Mouse (Mus musculus) neural tube, embryonic 13.5 days (tissue): ENCODE results near the gene Ywhae. TPM values are rescaled to one million over a fixed set of nuclear protein-coding genes. Genes with fewer than 3 reads are reported as not detected.
"Not testable (repeated sequence)": the region's sequence is repeated elsewhere in the genome, so short reads cannot be mapped to it uniquely, and the experiment has no call there.

Experiments
- ATAC-seq: fragments of 200-750 bp; cut with Nextera tagmentation; 2 replicates; pipeline ENCODE4 v1.8.0; 2017; ENCODE audit warnings: low read depth, mild to moderate bottlenecking, moderate TSS enrichment, moderate library complexity
- H3K27ac ChIP-seq: fragments of 300-500 bp; sonication (generic); replicated peaks from 2 replicates; pipeline ENCODE4 v1.5.1; 2015; ENCODE audit warnings: moderate library complexity, mild to moderate bottlenecking, inconsistent platforms
- H3K27me3 ChIP-seq: fragments of 300-500 bp; sonication (generic); 2 replicates; pipeline ENCODE4 v1.6.1; 2015; ENCODE audit warnings: mild to moderate bottlenecking, inconsistent platforms
- H3K36me3 ChIP-seq: fragments of 300-500 bp; sonication (generic); 2 replicates; pipeline ENCODE4 v1.6.1; 2015; ENCODE audit warnings: mild to moderate bottlenecking, inconsistent platforms
- H3K4me1 ChIP-seq: fragments of 300-500 bp; sonication (generic); replicated peaks from 2 replicates; pipeline ENCODE4 v1.6.1; 2015; ENCODE audit warnings: inconsistent platforms
- H3K4me2 ChIP-seq: fragments of 300-500 bp; sonication (generic); 2 replicates; pipeline ENCODE4 v1.6.1; 2015; ENCODE audit warnings: inconsistent platforms, mild to moderate bottlenecking, moderate library complexity
- H3K4me3 ChIP-seq: fragments of 300-500 bp; sonication (generic); 2 replicates; pipeline ENCODE4 v1.5.1; 2015; ENCODE audit warnings: mild to moderate bottlenecking, inconsistent platforms
- H3K9ac ChIP-seq: fragments of 300-500 bp; sonication (generic); 2 replicates; pipeline ENCODE4 v1.6.1; 2015; ENCODE audit warnings: moderate library complexity, mild to moderate bottlenecking, inconsistent platforms
- H3K9me3 ChIP-seq: fragments of 300-500 bp; sonication (generic); 2 replicates; pipeline ENCODE4 v1.6.1; 2016; ENCODE audit warnings: inconsistent platforms
- WGBS: fragments of 180-500 bp; shearing (Covaris S2); methylation state at CpG from one replicate; pipeline ENCODE4 v1.1.7; 2015; 5-methylcytosine and 5-hydroxymethylcytosine counted together
- polyA plus RNA-seq: library from polyadenylated mRNA; unstranded; fragments of >200 nt; fragmentation: Nextera tagmentation; extraction: Ambion mirVana; gene quantifications from 2 replicates; pipeline ENCODE4 v1.2.1, GENCODE M21; 2015

The Ywhae gene
- 1,498 and 1,540 TPM in 2 replicates for polyA plus RNA-seq

- WGBS, result under 1% methylated on average over 76 of the region's 76 CpGs
- Histone ChIP-seq H3K27me3 (no peaks in the 10 kb centered on the region), H3K27ac (peak within 1 kb of the TSS; percentile 100), H3K4me1 (peaks cover 46% of the 10 kb centered on the region), H3K4me2 (peak within 1 kb of the TSS; percentile 83), H3K9ac (peak within 1 kb of the TSS; percentile 97), H3K4me3 (peak within 1 kb of the TSS; percentile 75), H3K36me3 (no peaks in the 10 kb centered on the region), H3K9me3 (no peaks in the 10 kb centered on the region)
- peak; percentile 94 for ATAC-seq
Measured at GRCm38 (mm10) chr11:75732434-75733226, at the start of gene Ywhae. Ywhae (plus strand) TSS chr11:75732869.

- WGBS, result 86% methylated on average over 5 of the region's 5 CpGs
- no peak overlapping the region for H3K9ac ChIP-seq
- no peak overlapping the region for H3K27ac ChIP-seq
- ATAC-seq, result no peak
- no peak overlapping the region for H3K4me2 ChIP-seq
- peaks cover 48% of the 10 kb centered on the region for H3K4me1 ChIP-seq
- H3K27me3 ChIP-seq, result no peaks in the 10 kb centered on the region
- H3K9me3 ChIP-seq, result no peaks in the 10 kb centered on the region
- H3K36me3 ChIP-seq, result peaks cover 20% of the 10 kb centered on the region
- H3K4me3 ChIP-seq, result no peak overlapping the region
Measured at GRCm38 (mm10) chr11:75684462-75684861, 48.2 kb upstream of the Ywhae start.

GRCm38 (mm10) chr11:75684956-75685355, 47.7 kb upstream of the Ywhae start:
- Histone ChIP-seq H3K27me3 (no peaks in the 10 kb centered on the region), H3K4me1 (peaks cover 45% of the 10 kb centered on the region), H3K9me3 (no peaks in the 10 kb centered on the region), H3K4me3 (no peak overlapping the region), H3K9ac (no peak overlapping the region), H3K4me2 (no peak overlapping the region), H3K36me3 (peaks cover 20% of the 10 kb centered on the region), H3K27ac (no peak overlapping the region)
- ATAC-seq, result no peak
- WGBS, result 74% methylated on average over 2 of the region's 2 CpGs

- Histone ChIP-seq H3K27ac (no peak overlapping the region), H3K4me1 (peaks cover 26% of the 10 kb centered on the region; the same call in 1 of the 2 replicates), H3K9ac (no peak overlapping the region), H3K27me3 (no peaks in the 10 kb centered on the region), H3K36me3 (peaks cover 35% of the 10 kb centered on the region), H3K9me3 (no peaks in the 10 kb centered on the region), H3K4me2 (no peak overlapping the region), H3K4me3 (no peak overlapping the region)
- 74% methylated on average over 2 of the region's 2 CpGs for WGBS
- ATAC-seq, result no peak
Measured at GRCm38 (mm10) chr11:75687343-75687993, 45.2 kb upstream of the Ywhae start.

GRCm38 (mm10) chr11:75688132-75688531, 44.5 kb upstream of the Ywhae start:
- peaks cover 36% of the 10 kb centered on the region for H3K36me3 ChIP-seq
- H3K9ac ChIP-seq, result no peak overlapping the region
- H3K4me1 ChIP-seq, result peaks cover 26% of the 10 kb centered on the region; the same call in 1 of the 2 replicates
- H3K4me3 ChIP-seq, result no peak overlapping the region
- H3K9me3 ChIP-seq, result no peaks in the 10 kb centered on the region
- H3K4me2 ChIP-seq, result no peak overlapping the region
- no peak overlapping the region for H3K27ac ChIP-seq
- ATAC-seq, result no peak
- WGBS, result 94% methylated on average over 2 of the region's 2 CpGs
- H3K27me3 ChIP-seq, result no peaks in the 10 kb centered on the region

- no peak for ATAC-seq
- Histone ChIP-seq H3K27me3 (no peaks in the 10 kb centered on the region), H3K4me1 (peaks cover 20% of the 10 kb centered on the region; the same call in 1 of the 2 replicates), H3K9ac (no peak overlapping the region), H3K27ac (no peak overlapping the region), H3K9me3 (no peaks in the 10 kb centered on the region), H3K4me3 (no peak overlapping the region), H3K36me3 (peaks cover 41% of the 10 kb centered on the region), H3K4me2 (no peak overlapping the region)
- WGBS, result 86% methylated on average over 1 of the region's 1 CpGs
Measured at GRCm38 (mm10) chr11:75689977-75690376, 42.7 kb upstream of the Ywhae start.

GRCm38 (mm10) chr11:75691047-75691446, 41.6 kb upstream of the Ywhae start:
- no peak overlapping the region for H3K27ac ChIP-seq
- peaks cover 42% of the 10 kb centered on the region for H3K36me3 ChIP-seq

GRCm38 (mm10) chr11:75693570-75693969, 39.1 kb upstream of the Ywhae start:
- H3K27me3 ChIP-seq, result no peaks in the 10 kb centered on the region
- no peak overlapping the region for H3K9ac ChIP-seq
- H3K4me1 ChIP-seq, result no peaks in the 10 kb centered on the region
- no peak overlapping the region for H3K4me2 ChIP-seq
- no peak for ATAC-seq
- WGBS, result 90% methylated on average over 5 of the region's 5 CpGs
- H3K4me3 ChIP-seq, result no peak overlapping the region
- no peaks in the 10 kb centered on the region for H3K9me3 ChIP-seq
- no peak overlapping the region for H3K27ac ChIP-seq
- H3K36me3 ChIP-seq, result peaks cover 66% of the 10 kb centered on the region

More at GRCm38 (mm10) chr11:75691047-75691446, 41.6 kb upstream of the Ywhae start:
- Histone ChIP-seq H3K4me3 (no peak overlapping the region), H3K27me3 (no peaks in the 10 kb centered on the region), H3K9ac (no peak overlapping the region), H3K9me3 (no peaks in the 10 kb centered on the region), H3K4me2 (no peak overlapping the region), H3K4me1 (peaks cover 9% of the 10 kb centered on the region; the same call in 1 of the 2 replicates)
- ATAC-seq, result no peak

GRCm38 (mm10) chr11:75697464-75697863, 35.2 kb upstream of the Ywhae start:
- H3K4me3 ChIP-seq, H3K4me1 ChIP-seq, H3K27me3 ChIP-seq, H3K27ac ChIP-seq, H3K9me3 ChIP-seq, H3K9ac ChIP-seq, H3K4me2 ChIP-seq, ATAC-seq: not testable (repeated sequence)
- H3K36me3 ChIP-seq, result peaks cover 79% of the 10 kb centered on the region
- WGBS, result 97% methylated on average over 3 of the region's 3 CpGs

GRCm38 (mm10) chr11:75700557-75700956, 32.1 kb upstream of the Ywhae start:
- Histone ChIP-seq H3K27me3 (no peaks in the 10 kb centered on the region), H3K27ac (no peak overlapping the region)
- no peak for ATAC-seq

GRCm38 (mm10) chr11:75702761-75703160, 29.9 kb upstream of the Ywhae start:
- H3K4me2 ChIP-seq, result no peak overlapping the region
- WGBS, result 90% methylated on average over 6 of the region's 6 CpGs
- no peaks in the 10 kb centered on the region for H3K9me3 ChIP-seq
- no peak for ATAC-seq
- H3K36me3 ChIP-seq, result peaks cover 85% of the 10 kb centered on the region
- no peaks in the 10 kb centered on the region for H3K4me1 ChIP-seq
- H3K27ac ChIP-seq, result no peak overlapping the region
- no peaks in the 10 kb centered on the region for H3K27me3 ChIP-seq
- no peak overlapping the region for H3K9ac ChIP-seq
- no peak overlapping the region for H3K4me3 ChIP-seq

More at GRCm38 (mm10) chr11:75700557-75700956, 32.1 kb upstream of the Ywhae start:
- 94% methylated on average over 5 of the region's 5 CpGs for WGBS
- no peak overlapping the region for H3K4me2 ChIP-seq
- H3K9me3 ChIP-seq, result no peaks in the 10 kb centered on the region
- peaks cover 85% of the 10 kb centered on the region for H3K36me3 ChIP-seq
- H3K4me1 ChIP-seq, result no peaks in the 10 kb centered on the region
- H3K4me3 ChIP-seq, result no peak overlapping the region
- H3K9ac ChIP-seq, result no peak overlapping the region

- ATAC-seq, result no peak
- Histone ChIP-seq H3K4me2 (no peak overlapping the region), H3K9me3 (no peaks in the 10 kb centered on the region), H3K4me1 (no peaks in the 10 kb centered on the region), H3K27ac (no peak overlapping the region), H3K9ac (no peak overlapping the region), H3K36me3 (peaks cover 76% of the 10 kb centered on the region), H3K4me3 (no peak overlapping the region), H3K27me3 (no peaks in the 10 kb centered on the region)
- 85% methylated on average over 2 of the region's 2 CpGs for WGBS
Measured at GRCm38 (mm10) chr11:75703748-75704147, 28.9 kb upstream of the Ywhae start.
